Mouse (Mus musculus) cerebellum, postnatal 14 days (tissue): ENCODE data around the gene Rhox2g.
"Not testable (repeated sequence)": the region's sequence is repeated elsewhere in the genome, so short reads cannot be mapped to it uniquely, and the experiment has no call there.

ENCODE experiments used
- DNase-seq, 2 experiments: peaks; one replicate each; pipeline ENCODE4 v3.0.0; 2021; ENCODE audit warnings: mixed read lengths in 2 of 2

Rhox2g gene

DNA sequence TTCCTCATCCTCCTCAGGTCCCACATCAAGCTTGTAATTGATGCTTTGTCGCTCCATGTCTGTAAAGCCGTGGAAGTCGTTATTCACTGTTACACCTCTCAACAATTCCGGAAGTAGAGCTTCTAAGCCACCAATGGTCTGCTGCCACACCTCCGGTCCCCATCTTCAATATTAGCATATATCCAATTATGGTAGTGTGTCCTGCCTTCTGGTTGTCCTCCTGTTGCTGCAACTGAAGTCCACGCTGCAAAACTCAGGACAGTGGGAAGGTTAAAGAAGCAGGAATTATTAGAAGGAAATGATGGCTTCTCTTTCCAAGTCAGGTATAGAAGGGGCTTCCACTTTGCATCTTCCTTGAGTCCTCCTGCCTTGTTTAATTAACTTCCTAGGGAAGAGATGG, at the start of gene Rhox2g:
Gene Rhox2g (minus strand): TSS at position 101 of the 400 bp plus-strand sequence.
- DNase-seq: not testable (repeated sequence)

DNA sequence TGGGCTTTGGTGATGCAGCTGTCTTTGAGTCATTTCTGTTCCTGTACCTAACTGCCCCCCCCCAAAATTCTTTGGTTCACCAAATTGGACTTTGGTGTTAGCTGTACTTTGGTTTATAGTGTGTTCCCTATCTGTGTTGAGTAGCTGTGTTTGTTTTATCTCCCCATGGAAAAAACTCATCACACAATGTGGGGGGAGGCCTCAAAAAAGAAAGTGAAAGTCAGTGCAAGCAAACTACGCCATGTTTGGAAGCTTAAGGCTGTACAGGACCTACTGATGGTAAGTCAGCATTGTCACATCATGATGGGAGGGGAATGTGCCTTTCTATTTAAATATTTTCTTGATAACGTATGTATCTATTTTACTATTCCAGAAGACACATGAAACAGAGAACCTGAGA, 49.0 kb upstream of the Rhox2g start:
- DNase-seq: no peak

DNA sequence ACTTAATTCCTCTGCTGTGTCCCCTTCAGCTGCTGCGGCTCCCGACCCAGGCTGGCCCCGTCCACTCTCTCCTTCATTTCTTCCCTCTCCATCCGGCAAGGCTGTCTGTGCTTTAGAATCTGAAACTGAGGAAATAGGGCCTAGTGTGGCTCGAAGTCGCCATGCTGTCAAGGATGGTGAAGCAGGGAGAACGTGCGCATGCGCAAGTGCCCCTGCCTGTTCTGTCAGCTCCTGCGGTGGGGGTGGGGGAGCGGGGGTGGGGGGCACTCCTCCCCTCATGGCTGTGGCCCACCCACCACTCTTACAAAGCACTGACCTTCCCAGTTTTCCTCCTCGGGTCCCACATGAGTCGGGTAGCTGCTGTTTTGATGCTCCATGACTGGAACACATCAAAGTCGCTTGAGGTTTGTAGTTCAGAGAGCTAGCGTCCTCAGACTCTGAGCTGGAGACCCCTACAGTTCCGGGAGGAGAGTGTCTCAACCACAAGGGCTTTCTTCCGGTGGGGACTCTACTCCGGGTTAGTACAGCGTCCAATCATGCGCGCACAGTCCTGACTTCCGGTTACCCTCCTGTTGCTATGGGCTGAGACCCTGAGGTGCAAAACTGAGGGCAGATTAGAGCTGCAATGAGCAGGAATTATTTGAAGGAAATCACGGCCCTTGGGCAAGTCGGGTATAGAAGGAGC, 39.9 kb upstream of the Rhox2g start:
- DNase-seq: no peak

DNA sequence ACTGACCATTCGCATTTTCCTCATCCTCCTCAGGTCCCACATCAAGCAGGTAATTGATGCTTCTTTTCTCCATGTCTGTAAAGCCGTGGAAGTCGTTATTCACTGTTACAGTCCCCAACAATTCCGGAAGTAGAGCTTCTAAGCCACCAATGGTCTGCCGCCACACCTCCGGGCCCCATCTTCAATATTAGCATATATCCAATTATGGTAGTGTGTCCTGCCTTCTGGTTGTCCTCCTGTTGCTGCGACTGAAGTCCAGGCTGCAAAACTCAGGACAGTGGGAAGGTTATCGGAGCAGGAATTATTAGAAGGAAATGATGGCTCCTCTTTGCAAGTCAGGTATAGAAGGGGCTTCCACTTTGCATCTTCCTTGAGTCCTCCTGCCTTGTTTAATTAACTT, 29.9 kb upstream of the Rhox2g start, which contains the start of gene Rhox2h:
Gene Rhox2h (minus strand): TSS at position 101 of the 400 bp plus-strand sequence.
- not testable (repeated sequence) for DNase-seq

DNA sequence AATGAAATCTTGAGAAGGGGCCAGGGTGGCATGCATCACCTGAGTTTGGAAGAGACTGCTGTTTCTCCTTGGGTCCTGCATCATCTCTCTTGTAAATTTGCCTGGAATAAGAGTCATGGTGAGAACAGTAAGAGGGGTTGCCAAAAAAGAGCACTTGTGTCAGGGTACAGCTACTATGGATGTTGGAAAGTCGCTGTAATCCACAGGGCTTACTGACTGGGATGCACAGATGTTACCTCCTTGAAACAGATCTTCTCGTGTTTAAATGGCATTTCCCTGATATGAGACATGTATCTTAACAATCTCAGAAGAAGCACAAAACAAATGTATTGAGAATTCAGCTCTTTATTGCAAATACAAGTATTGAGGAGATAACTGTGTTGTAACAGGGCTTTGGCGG, 25.4 kb upstream of the Rhox2g start, which contains the start of gene Rhox3h:
Gene Rhox3h (minus strand): TSS at position 101 of the 400 bp plus-strand sequence.
- DNase-seq: not testable (repeated sequence)

DNA sequence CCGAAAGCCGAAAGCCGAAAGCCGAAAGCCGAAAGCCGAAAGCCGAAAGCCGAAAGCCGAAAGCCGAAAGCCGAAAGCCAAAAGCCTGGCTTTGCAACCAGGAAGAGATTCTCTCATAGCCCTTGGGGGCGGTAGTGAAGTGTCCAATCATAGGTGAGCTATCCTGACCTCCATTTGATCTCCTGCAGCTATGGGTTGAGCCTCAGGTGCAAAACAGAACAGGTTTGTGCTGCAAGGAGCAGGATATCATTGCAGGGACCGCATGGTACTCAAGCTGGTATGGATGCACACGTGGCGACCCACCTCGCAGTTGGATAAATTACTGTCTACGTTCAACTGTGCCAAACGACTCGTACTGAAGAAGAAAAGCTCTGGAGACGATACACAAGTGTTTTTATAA, 8.0 kb upstream of the Rhox2g start, which contains the start of gene Rhox4g:
Gene Rhox4g (minus strand): TSS at position 101 of the 400 bp plus-strand sequence.
- DNase-seq: not testable (repeated sequence)

DNA sequence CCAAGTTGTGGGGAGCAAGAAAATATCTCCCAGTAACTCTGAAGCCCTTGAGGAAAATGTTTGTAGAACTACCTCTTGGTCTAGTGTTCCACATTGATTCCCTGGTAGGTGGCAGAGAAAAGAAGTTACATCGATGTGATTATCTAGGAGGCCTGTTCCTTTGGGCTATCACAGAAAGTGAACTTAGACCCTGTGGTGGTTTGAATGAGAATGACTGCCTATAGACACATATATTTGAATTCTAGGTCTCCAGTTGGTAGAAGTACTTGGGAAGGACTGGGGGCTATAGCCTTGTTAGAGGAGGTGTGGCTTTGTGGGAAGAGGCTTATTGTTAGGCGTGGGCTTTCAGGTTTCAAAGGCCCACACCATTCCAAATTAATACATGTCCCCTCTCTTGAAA, 14.8 kb downstream of the Rhox2g start, which contains the start of gene Rhox3g:
Gene Rhox3g (minus strand): TSS at position 101 of the 400 bp plus-strand sequence.
- not testable (repeated sequence) for DNase-seq

DNA sequence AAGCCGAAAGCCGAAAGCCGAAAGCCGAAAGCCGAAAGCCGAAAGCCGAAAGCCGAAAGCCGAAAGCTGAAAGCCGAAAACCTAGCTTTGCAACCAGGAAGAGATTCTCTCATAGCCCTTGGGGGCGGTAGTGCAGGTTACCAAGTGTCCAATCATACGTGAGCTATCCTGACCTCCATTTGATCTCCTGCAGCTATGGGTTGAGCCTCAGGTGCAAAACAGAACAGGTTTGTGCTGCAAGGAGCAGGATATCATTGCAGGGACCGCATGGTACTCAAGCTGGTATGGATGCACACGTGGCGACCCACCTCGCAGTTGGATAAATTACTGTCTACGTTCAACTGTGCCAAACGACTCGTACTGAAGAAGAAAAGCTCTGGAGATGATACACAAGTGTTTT, 35.7 kb downstream of the Rhox2g start, which contains the start of gene Rhox4f:
Gene Rhox4f (minus strand): TSS at position 101 of the 400 bp plus-strand sequence.
- DNase-seq: not testable (repeated sequence)
